Mouse (Mus musculus) monocyte, adult 2 months (primary cell): ENCODE measurements around the gene Ackr4.

Source experiments
- DNase-seq, 2 experiments: peaks; one replicate each; pipeline ENCODE4 v3.0.0; 2022; ENCODE audit warnings: low spot score in 2 of 2, low read depth in 1 of 2

The Ackr4 gene

GRCm38 (mm10) chr9:104126833-104127232 is at the start of gene Ackr4:
Gene Ackr4, minus strand, starts transcription at chr9:104126933.
- no peak for DNase-seq

- no peak for DNase-seq
Observed at GRCm38 (mm10) chr9:104172342-104172741, 45.6 kb upstream of the Ackr4 start.

DNA sequence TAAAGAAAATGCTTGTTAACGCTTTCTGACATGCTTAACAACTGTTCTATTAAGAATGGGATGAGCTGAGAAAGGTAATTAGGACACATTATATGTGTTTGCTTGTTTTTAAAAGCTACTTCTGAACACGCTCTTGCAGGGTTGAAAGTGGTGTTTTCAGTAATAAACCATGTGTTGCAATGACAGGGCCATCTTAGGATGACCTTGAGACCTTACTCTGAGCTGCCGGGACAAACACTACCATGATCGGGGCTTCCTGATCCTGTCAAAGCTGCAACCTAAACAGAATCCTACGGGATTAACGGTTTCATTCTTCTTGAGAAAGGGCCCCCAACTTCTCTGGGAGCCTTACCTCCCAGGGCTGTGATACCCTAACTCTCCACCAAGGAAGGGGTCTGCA is 44.9 kb upstream of the Ackr4 start:
- no peak for DNase-seq

DNA sequence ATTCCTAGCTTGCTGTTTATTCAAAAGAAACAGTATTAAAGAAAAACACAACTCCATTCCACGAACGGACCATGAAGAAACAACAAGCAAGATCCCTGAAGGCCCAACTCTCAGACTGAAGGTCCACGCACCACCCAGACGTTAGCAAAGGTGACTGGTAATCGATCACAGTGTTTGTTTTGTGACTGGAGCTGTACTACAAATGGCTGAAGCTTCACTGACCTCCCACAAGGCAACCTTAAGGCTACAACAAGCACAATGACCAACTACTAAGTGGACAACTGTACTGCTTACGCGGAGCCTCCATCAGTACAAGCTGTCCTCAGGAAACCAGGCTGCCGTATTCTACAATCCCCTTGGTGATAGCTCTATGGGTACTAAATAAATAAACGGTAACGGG is 43.3 kb upstream of the Ackr4 start:
- DNase-seq, result no peak

GRCm38 (mm10) chr9:104165926-104166325 is 39.2 kb upstream of the Ackr4 start:
- DNase-seq, result no peak

GRCm38 (mm10) chr9:104164194-104164593 is 37.5 kb upstream of the Ackr4 start:
- no peak for DNase-seq

GRCm38 (mm10) chr9:104161117-104161516 is 34.4 kb upstream of the Ackr4 start:
- no peak for DNase-seq

DNA sequence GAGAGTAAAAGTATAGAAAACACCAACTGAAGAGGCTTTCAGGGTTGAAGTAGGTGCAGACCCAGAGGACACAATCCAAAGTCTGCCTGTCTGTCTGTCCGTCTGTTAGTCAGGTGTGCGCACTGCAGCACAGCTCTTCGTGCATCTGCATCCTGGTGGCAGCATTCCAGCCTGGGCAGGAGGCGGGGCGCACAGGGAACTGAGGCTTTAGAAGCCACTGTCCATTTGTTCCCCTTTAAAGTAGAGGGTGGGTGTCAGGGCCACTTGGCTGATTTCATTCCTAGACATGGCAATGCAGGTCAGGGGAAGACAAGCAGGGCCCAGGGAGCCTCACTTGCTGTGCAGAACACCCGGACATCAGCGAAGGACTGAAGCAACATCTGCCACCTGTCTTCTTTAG is 30.6 kb upstream of the Ackr4 start:
- no peak for DNase-seq

DNA sequence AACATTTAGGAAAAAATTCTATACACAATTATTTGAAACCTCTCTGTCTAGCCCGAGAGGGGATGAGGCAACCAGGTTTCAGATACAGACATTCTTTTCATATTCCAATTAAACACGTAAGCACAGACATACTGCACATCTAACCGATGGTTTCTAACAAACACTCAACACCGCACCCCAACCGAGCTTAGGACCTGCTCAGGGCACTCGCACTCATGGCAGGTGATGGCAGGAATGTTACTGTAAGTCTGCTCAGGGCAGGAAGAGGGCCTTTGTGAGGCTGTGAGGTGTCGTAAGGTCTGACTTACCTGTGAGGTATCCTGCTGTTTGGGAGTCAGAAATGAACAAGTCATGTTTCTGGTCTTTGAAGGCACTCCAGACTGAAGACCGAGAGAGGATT is 29.8 kb upstream of the Ackr4 start:
- DNase-seq, result no peak

- no peak for DNase-seq
Observed at GRCm38 (mm10) chr9:104155100-104155715, 28.5 kb upstream of the Ackr4 start.

GRCm38 (mm10) chr9:104152121-104152520 is 25.4 kb upstream of the Ackr4 start:
- no peak for DNase-seq

DNA sequence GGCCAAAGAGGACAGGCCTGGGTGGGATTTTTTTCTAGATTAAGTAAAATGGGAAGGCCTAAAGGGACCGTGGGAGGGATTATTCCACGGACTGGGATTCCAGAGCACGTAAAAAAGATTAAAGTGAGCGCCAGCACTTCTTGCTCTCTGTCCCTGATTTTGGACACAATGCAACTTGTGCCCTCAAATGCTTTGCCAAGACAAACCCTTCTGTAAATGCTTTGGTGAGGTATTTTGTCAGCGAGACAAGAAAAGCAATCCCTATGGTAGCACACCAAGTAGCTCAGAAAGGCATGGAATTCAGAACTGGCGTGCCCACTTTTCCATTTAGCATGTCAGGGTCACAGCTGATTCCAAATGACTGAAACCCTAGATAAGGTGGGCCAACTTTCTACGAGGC is 22.2 kb upstream of the Ackr4 start:
- DNase-seq, result no peak

DNA sequence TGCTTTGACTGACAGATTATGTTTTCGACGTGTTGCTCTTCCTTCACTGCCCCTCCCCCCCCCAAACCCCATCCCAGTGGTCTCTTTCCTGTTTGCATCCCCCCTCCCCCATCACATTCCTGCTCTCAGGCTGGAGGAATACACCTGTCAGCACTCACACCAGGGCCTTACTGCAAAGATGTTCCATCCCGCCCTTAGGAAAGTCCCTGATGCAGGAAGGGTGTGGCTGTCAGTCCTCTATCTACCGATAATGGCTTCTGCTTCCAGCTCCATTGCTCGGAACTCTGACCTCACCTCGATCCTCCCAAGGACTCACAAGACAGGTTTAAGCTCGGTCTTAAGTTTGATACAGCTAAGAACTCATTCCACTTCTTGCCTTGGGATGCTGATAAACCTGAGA is 19.9 kb upstream of the Ackr4 start:
- no peak for DNase-seq

GRCm38 (mm10) chr9:104144314-104144996 is 17.7 kb upstream of the Ackr4 start:
- no peak for DNase-seq

GRCm38 (mm10) chr9:104142805-104143204 is 16.1 kb upstream of the Ackr4 start:
- DNase-seq, result no peak

GRCm38 (mm10) chr9:104140351-104140750 is 13.6 kb upstream of the Ackr4 start:
- DNase-seq, result no peak

- no peak for DNase-seq
Observed at GRCm38 (mm10) chr9:104130141-104130755, 3.5 kb upstream of the Ackr4 start.

DNA sequence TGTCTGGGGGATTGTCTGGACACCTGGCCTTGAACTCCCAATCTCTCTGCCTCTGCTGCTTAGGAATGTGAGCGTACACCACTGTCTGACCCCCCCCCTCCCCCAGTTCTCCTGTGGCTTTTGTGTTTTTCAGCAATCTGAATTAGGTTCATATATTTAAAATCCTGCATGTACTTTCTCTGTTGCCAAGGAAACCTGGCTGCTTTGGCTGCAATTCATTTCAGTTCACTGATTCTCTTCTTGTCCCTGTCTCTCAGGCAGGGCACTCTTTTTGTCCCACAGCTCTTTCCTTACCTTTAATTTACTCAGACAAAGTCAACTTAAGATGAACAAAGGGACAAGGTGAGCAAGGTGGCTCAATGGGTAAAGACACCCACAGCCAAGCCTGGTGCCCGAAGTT is 1.4 kb upstream of the Ackr4 start:
- no peak for DNase-seq

- DNase-seq, result no peak
Observed at GRCm38 (mm10) chr9:104123622-104124021, 3.1 kb downstream of the Ackr4 start.

- DNase-seq, result no peak
Observed at GRCm38 (mm10) chr9:104123101-104123500, 3.6 kb downstream of the Ackr4 start.

- no peak for DNase-seq
Observed at GRCm38 (mm10) chr9:104109151-104109550, 17.6 kb downstream of the Ackr4 start.

DNA sequence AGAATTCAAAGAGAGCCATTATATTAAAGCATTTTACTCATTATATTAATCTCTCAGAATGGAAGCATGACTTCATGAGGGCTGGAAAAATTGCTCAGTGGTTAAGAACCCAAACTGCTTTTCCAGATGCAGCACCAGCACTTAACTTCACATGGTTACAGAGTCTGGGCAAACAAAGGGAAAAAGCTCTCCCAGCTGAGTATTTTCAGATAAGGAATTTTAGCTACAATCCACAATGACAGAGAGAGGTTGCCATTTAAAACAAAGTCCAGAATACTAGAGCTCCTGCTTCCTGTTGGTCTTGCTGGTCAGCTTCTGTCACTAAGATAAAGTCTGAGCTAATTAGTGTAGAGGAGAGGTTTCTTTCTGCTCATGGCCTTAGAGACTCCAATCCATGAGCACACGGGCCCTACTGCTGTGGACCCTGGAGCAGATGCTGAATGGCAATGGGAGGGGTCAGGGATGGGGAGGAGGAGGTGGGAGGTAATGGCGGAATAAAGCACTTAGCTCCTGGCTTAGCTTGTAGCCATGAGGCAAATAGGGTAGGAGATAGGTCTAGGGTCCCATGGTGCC is 18.1 kb downstream of the Ackr4 start:
- DNase-seq, result no peak
